Mouse (Mus musculus): Measurements from ENCODE around the gene Tssk3. TPM values are rescaled to one million over a fixed set of nuclear protein-coding genes. Genes with fewer than 3 reads are reported as not detected.
"Not testable (repeated sequence)": the region's sequence is repeated elsewhere in the genome, so short reads cannot be mapped to it uniquely, and the experiment has no call there.

The Tssk3 gene
- total RNA-seq (2014; fragmentation: Nextera tagmentation) (not detected in 2 replicates), total RNA-seq (2017) (0.38 TPM in 1 of 2 replicates, not detected in the other), polyA plus RNA-seq (2012) (not detected in 2 replicates)

GRCm38 (mm10) chr4:129490972-129491880, at the start of gene Tssk3, which contains the start of gene Fam229a:
TSS of gene Tssk3 (minus strand) at chr4:129491022.
TSS of gene Fam229a (plus strand) at chr4:129491190.
- Histone ChIP-seq H3K4me1 (ENCODE audit: insufficient read depth, low read depth, low read length) (peaks cover 10% of the 10 kb centered on the region), H3K27me3 (ENCODE audit: insufficient read depth, low read length) (peaks cover 17% of the 10 kb centered on the region), H3K9me3 (replicated peaks) (no peaks in the 10 kb centered on the region), H3K36me3 (replicated peaks) (peaks cover 32% of the 10 kb centered on the region), H3K4me3 (ENCODE audit: low read depth, low read length) (no peak within 1 kb of the TSS)
- ATAC-seq (ENCODE audit: extremely low read depth, insufficient number of reproducible peaks, low FRiP score, poor library complexity, severe bottlenecking) (no peak), DNase-seq (ENCODE audit: low spot score) (no peak)
- TF ChIP-seq GATA1 (IDR thresholded peaks at IDR 0.05; ENCODE audit: borderline replicate concordance, low read length) (no peak), GATA2 (IDR thresholded peaks at IDR 0.05; ENCODE audit: borderline replicate concordance, low read depth, low read length) (no peak), TAL1 (conservative IDR thresholded peaks at IDR 0.05; ENCODE audit: low read depth, low read length) (no peak), POLR2AphosphoS5 (IDR thresholded peaks at IDR 0.05; ENCODE audit: insufficient replicate concordance, low read depth, low read length) (no peak), CTCF (IDR thresholded peaks at IDR 0.05; ENCODE audit: low read depth, low read length) (no peak)

DNA sequence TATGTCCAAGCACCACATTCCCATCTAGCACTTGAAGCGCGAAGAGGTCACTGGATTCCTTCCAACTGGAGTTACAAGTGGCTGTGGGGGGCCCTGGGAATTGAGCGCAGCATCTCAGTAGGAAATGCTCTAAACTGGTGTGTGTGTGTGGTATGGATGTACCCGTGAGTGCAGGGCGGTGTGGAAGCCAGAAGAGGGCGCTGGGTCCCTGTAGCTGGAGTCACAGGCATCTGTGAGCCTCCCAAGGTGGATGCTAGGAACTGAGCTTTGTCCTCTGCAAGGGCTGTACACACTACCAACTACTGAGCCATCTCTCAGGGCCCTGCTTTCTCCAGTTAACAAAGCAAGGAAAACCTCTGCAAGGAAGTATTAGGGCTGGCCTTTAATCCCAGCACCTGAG, 49.2 kb upstream of the Tssk3 start:
- Histone ChIP-seq H3K4me1 (ENCODE audit: insufficient read depth, low read depth, low read length) (peaks cover 42% of the 10 kb centered on the region), H3K4me3 (ENCODE audit: low read depth, low read length) (no peak overlapping the region), H3K36me3 (replicated peaks) (peaks cover 54% of the 10 kb centered on the region), H3K27me3 (ENCODE audit: insufficient read depth, low read length) (no peaks in the 10 kb centered on the region), H3K9me3 (replicated peaks) (no peaks in the 10 kb centered on the region)
- DNase-seq (ENCODE audit: low spot score) (no peak), ATAC-seq (ENCODE audit: extremely low read depth, insufficient number of reproducible peaks, low FRiP score, poor library complexity, severe bottlenecking) (no peak)
- TF ChIP-seq CTCF (IDR thresholded peaks at IDR 0.05; ENCODE audit: low read depth, low read length) (0 out of 2 replicates have a peak, but pooled peaks have one; percentile 15), TAL1 (conservative IDR thresholded peaks at IDR 0.05; ENCODE audit: low read depth, low read length) (no peak)

DNA sequence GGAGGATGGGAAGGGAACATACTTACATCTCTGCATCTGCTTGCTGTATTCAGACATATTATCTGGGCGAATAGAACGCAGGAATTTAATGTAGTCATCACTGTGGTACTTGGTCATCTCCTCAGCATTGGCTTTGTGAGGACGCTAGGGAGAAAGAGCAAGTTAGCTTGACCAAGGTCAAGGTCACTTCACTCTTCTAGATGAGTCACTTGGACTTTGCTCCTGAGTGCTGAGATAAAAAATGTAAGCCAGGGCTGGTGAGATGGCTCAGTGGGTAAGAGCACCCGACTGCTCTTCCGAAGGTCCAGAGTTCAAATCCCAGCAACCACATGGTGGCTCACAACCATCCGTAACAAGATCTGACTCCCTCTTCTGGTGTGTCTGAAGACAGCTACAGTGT, 38.1 kb upstream of the Tssk3 start:
- not testable (repeated sequence) for H3K9me3 ChIP-seq (replicated peaks); H3K27me3 ChIP-seq (ENCODE audit: insufficient read depth, low read length); ATAC-seq (ENCODE audit: extremely low read depth, insufficient number of reproducible peaks, low FRiP score, poor library complexity, severe bottlenecking); DNase-seq (ENCODE audit: low spot score); H3K4me3 ChIP-seq (ENCODE audit: low read depth, low read length); H3K4me1 ChIP-seq (ENCODE audit: insufficient read depth, low read depth, low read length)
- H3K36me3 ChIP-seq (replicated peaks), result peaks cover 78% of the 10 kb centered on the region

- no peak for TF ChIP-seq CTCF (IDR thresholded peaks at IDR 0.05; ENCODE audit: low read depth, low read length)
- ATAC-seq (ENCODE audit: extremely low read depth, insufficient number of reproducible peaks, low FRiP score, poor library complexity, severe bottlenecking) (no peak), DNase-seq (ENCODE audit: low spot score) (no peak)
- Histone ChIP-seq H3K27me3 (ENCODE audit: insufficient read depth, low read length) (no peaks in the 10 kb centered on the region), H3K36me3 (replicated peaks) (peaks cover 83% of the 10 kb centered on the region), H3K4me1 (ENCODE audit: insufficient read depth, low read depth, low read length) (no peaks in the 10 kb centered on the region; the same call in 1 of the 2 replicates), H3K4me3 (ENCODE audit: low read depth, low read length) (no peak overlapping the region), H3K9me3 (replicated peaks) (no peaks in the 10 kb centered on the region)
These were observed 35.1 kb upstream of the Tssk3 start for GRCm38 (mm10) chr4:129525889-129526288.

DNA sequence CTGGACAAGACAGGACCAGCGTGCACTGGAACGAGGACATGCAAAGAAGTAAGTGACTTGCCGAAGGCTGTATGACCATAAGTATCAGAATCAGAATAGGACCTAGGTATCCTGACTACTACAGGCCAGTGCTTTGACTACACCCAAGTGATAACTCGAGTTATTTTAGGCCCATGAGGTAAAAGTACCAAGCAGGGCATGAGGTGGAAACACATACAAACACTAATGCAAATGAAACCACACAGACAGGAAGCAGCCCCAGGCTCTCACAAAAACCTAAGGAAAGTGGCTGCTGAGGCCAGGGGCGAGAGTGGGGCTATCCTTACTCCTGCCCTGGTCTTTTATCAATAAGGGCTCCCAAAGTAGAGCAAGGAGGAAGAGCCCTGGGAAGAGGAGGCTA, 34.5 kb upstream of the Tssk3 start:
- TF ChIP-seq GATA2 (IDR thresholded peaks at IDR 0.05; ENCODE audit: borderline replicate concordance, low read depth, low read length) (no peak), POLR2AphosphoS5 (IDR thresholded peaks at IDR 0.05; ENCODE audit: insufficient replicate concordance, low read depth, low read length) (no peak), GATA1 (IDR thresholded peaks at IDR 0.05; ENCODE audit: borderline replicate concordance, low read length) (no peak)
- no peak for DNase-seq (ENCODE audit: low spot score)
- Histone ChIP-seq H3K4me1 (ENCODE audit: insufficient read depth, low read depth, low read length) (no peaks in the 10 kb centered on the region; the same call in 1 of the 2 replicates), H3K9me3 (replicated peaks) (no peaks in the 10 kb centered on the region), H3K4me3 (ENCODE audit: low read depth, low read length) (no peak overlapping the region), H3K27me3 (ENCODE audit: insufficient read depth, low read length) (no peaks in the 10 kb centered on the region), H3K36me3 (replicated peaks) (peaks cover 82% of the 10 kb centered on the region)
- ATAC-seq (ENCODE audit: extremely low read depth, insufficient number of reproducible peaks, low FRiP score, poor library complexity, severe bottlenecking), result no peak

- H3K4me3 ChIP-seq (ENCODE audit: low read depth, low read length), result no peak overlapping the region
- H3K9me3 ChIP-seq (replicated peaks), result no peaks in the 10 kb centered on the region
- ATAC-seq (ENCODE audit: extremely low read depth, insufficient number of reproducible peaks, low FRiP score, poor library complexity, severe bottlenecking), result no peak
- H3K27me3 ChIP-seq (ENCODE audit: insufficient read depth, low read length), result peaks cover 13% of the 10 kb centered on the region; the same call in 1 of the 2 replicates
- peaks cover 14% of the 10 kb centered on the region for H3K4me1 ChIP-seq (ENCODE audit: insufficient read depth, low read depth, low read length)
- TF ChIP-seq CTCF (IDR thresholded peaks at IDR 0.05; ENCODE audit: low read depth, low read length) (no peak), GATA1 (IDR thresholded peaks at IDR 0.05; ENCODE audit: borderline replicate concordance, low read length) (no peak), POLR2AphosphoS5 (IDR thresholded peaks at IDR 0.05; ENCODE audit: insufficient replicate concordance, low read depth, low read length) (no peak), TAL1 (conservative IDR thresholded peaks at IDR 0.05; ENCODE audit: low read depth, low read length) (no peak), GATA2 (IDR thresholded peaks at IDR 0.05; ENCODE audit: borderline replicate concordance, low read depth, low read length) (no peak)
- H3K36me3 ChIP-seq (replicated peaks), result peaks cover 75% of the 10 kb centered on the region
- DNase-seq (ENCODE audit: low spot score), result no peak
These were observed 27.7 kb upstream of the Tssk3 start for GRCm38 (mm10) chr4:129518519-129518918.

- no peak for ATAC-seq (ENCODE audit: extremely low read depth, insufficient number of reproducible peaks, low FRiP score, poor library complexity, severe bottlenecking)
These were observed 26.1 kb upstream of the Tssk3 start for GRCm38 (mm10) chr4:129516925-129517324.

More at GRCm38 (mm10) chr4:129516925-129517324, 26.1 kb upstream of the Tssk3 start:
- no peak for TF ChIP-seq TAL1 (conservative IDR thresholded peaks at IDR 0.05; ENCODE audit: low read depth, low read length)
- TF ChIP-seq CTCF (IDR thresholded peaks at IDR 0.05; ENCODE audit: low read depth, low read length), result no peak
- no peak for TF ChIP-seq POLR2AphosphoS5 (IDR thresholded peaks at IDR 0.05; ENCODE audit: insufficient replicate concordance, low read depth, low read length)
- no peak for TF ChIP-seq GATA2 (IDR thresholded peaks at IDR 0.05; ENCODE audit: borderline replicate concordance, low read depth, low read length)
- TF ChIP-seq GATA1 (IDR thresholded peaks at IDR 0.05; ENCODE audit: borderline replicate concordance, low read length), result no peak
- Histone ChIP-seq H3K4me1 (ENCODE audit: insufficient read depth, low read depth, low read length) (peaks cover 21% of the 10 kb centered on the region), H3K4me3 (ENCODE audit: low read depth, low read length) (no peak overlapping the region), H3K27me3 (ENCODE audit: insufficient read depth, low read length) (peaks cover 28% of the 10 kb centered on the region), H3K9me3 (replicated peaks) (no peaks in the 10 kb centered on the region), H3K36me3 (replicated peaks) (peaks cover 59% of the 10 kb centered on the region)
- no peak for DNase-seq (ENCODE audit: low spot score)
